Comparison of ENCODE assay signal across 8 mouse cellular contexts in genomic region chr2:30440211-30440700, GRCm38 (mm10). TPM values are rescaled to one million over a fixed set of nuclear protein-coding genes. Genes with fewer than 3 reads are reported as not detected.
A peak's percentile ranks its signal among the peaks of the same experiment; 100 is the strongest.
DNase-seq lines count a peak whose midpoint lies in the region; ATAC-seq lines count a peak whose summit lies in the region.

No protein-coding gene starts in this region.

- H3K4me3 ChIP-seq in embryonic facial prominence, embryonic 15.5 days (replicated peaks), result no peak overlapping the region
- no peak overlapping the region for H3K4me3 ChIP-seq in intestine, embryonic 16.5 days (ENCODE audit: low read length)
- H3K4me3 ChIP-seq in midbrain, embryonic 14.5 days (replicated peaks; ENCODE audit: low read depth, low read length), result no peak overlapping the region

- peak; percentile 45 to 49 for DNase-seq in heart, adult 18-20 months
- no peak for DNase-seq in heart, adult 8-10 months (ENCODE audit: low spot score)
- no peak for DNase-seq in midbrain, embryonic 14.5 days
- DNase-seq in gastrocnemius, postnatal 36 days, result no peak
- DNase-seq in thymus, postnatal 4 days, result no peak
- no peak for DNase-seq in spleen, adult 18-20 months

- peaks cover 40% of the 10 kb centered on the region for H3K36me3 ChIP-seq in embryonic facial prominence, embryonic 15.5 days
- H3K36me3 ChIP-seq in intestine, embryonic 16.5 days (ENCODE audit: control insufficient read depth, insufficient read depth, low read length), result no peaks in the 10 kb centered on the region; the same call in 1 of the 2 replicates
- H3K36me3 ChIP-seq in midbrain, embryonic 14.5 days (ENCODE audit: control insufficient read depth, insufficient read depth, low read length), result peaks cover 58% of the 10 kb centered on the region

- H3K4me1 ChIP-seq in embryonic facial prominence, embryonic 15.5 days, result peaks cover 59% of the 10 kb centered on the region
- peaks cover 53% of the 10 kb centered on the region for H3K4me1 ChIP-seq in intestine, embryonic 16.5 days (ENCODE audit: control insufficient read depth, insufficient read depth, low read length)
- peaks cover 30% of the 10 kb centered on the region for H3K4me1 ChIP-seq in midbrain, embryonic 14.5 days (ENCODE audit: control insufficient read depth, insufficient read depth, low read length)

- 13% methylated on average over 3 of the region's 3 CpGs for WGBS in embryonic facial prominence, embryonic 15.5 days
- 27% methylated on average over 3 of the region's 3 CpGs for WGBS in intestine, embryonic 16.5 days
- 68% methylated on average over 3 of the region's 3 CpGs for WGBS in midbrain, embryonic 14.5 days

- intact Hi-C loops in gastrocnemius, postnatal 36 days (cut with DNase I), result loop anchor here (2.0 to 5.0 kb wide), 2 partner anchors 33 to 272 kb away; no protein-coding TSS in a partner anchor

- H3K9me3 ChIP-seq in embryonic facial prominence, embryonic 15.5 days (replicated peaks), result no peaks in the 10 kb centered on the region
- no peaks in the 10 kb centered on the region for H3K9me3 ChIP-seq in intestine, embryonic 16.5 days (ENCODE audit: control insufficient read depth, low read length)
- H3K9me3 ChIP-seq in midbrain, embryonic 14.5 days (ENCODE audit: control insufficient read depth, low read length), result no peaks in the 10 kb centered on the region

- ATAC-seq in embryonic facial prominence, embryonic 15.5 days (ENCODE audit: insufficient number of reproducible peaks, low FRiP score, low TSS enrichment, low read depth), result no peak
- no peak for ATAC-seq in intestine, embryonic 16.5 days
- ATAC-seq in midbrain, embryonic 14.5 days (ENCODE audit: low FRiP score, low TSS enrichment), result no peak

- peak overlapping the region; percentile 100 for H3K27ac ChIP-seq in embryonic facial prominence, embryonic 15.5 days (replicated peaks)
- H3K27ac ChIP-seq in intestine, embryonic 16.5 days (ENCODE audit: low read length), result peak overlapping the region; percentile 100
- peak overlapping the region; percentile 87 for H3K27ac ChIP-seq in midbrain, embryonic 14.5 days (replicated peaks; ENCODE audit: low read depth, low read length)

- no peaks in the 10 kb centered on the region for H3K27me3 ChIP-seq in embryonic facial prominence, embryonic 15.5 days
- H3K27me3 ChIP-seq in intestine, embryonic 16.5 days (replicated peaks; ENCODE audit: control insufficient read depth, insufficient read depth, low read length), result no peaks in the 10 kb centered on the region
- no peaks in the 10 kb centered on the region for H3K27me3 ChIP-seq in midbrain, embryonic 14.5 days (ENCODE audit: control insufficient read depth, insufficient read depth, low read length)

- peak overlapping the region; percentile 31 for H3K9ac ChIP-seq in embryonic facial prominence, embryonic 15.5 days
- H3K9ac ChIP-seq in intestine, embryonic 16.5 days (ENCODE audit: low read depth, low read length), result peak overlapping the region; percentile 67
- 0 out of 2 replicates have a peak overlapping the region, but pooled peaks have one; percentile 7 for H3K9ac ChIP-seq in midbrain, embryonic 14.5 days (replicated peaks; ENCODE audit: low read length)

- H3K4me2 ChIP-seq in embryonic facial prominence, embryonic 15.5 days (replicated peaks), result peak overlapping the region; percentile 53; the same call in 1 of the 2 replicates
- H3K4me2 ChIP-seq in intestine, embryonic 16.5 days (ENCODE audit: low read depth, low read length), result no peak overlapping the region
- H3K4me2 ChIP-seq in midbrain, embryonic 14.5 days (ENCODE audit: low read length), result no peak overlapping the region

RNA-seq across cellular contexts. Expression of gene Ptpa, which starts 24.4 kb away (rescaled TPM):
- total RNA-seq in heart, adult 18-20 months (2021), result 10 to 100 TPM; 81.6 to 96.7 TPM
- total RNA-seq in heart, adult 8-10 months (2022), result 100 to 1,000 TPM in 1 of 4 experiments, 10 to 100 TPM in 3; 74.6 to 100 (median 83.0) TPM
- 146 and 154 TPM in 2 replicates for polyA plus RNA-seq in embryonic facial prominence, embryonic 15.5 days (2015; fragmentation: Nextera tagmentation; extraction: Ambion mirVana)
- polyA plus RNA-seq in intestine, embryonic 16.5 days (2015; fragmentation: Nextera tagmentation; extraction: Ambion mirVana), result 120 and 132 TPM in 2 replicates
- polyA plus RNA-seq in midbrain, embryonic 14.5 days (2014; fragmentation: Nextera tagmentation; extraction: Ambion mirVana), result 86.7 and 115 TPM in 2 replicates
- 10 to 100 TPM; 55.1 to 58.9 TPM for total RNA-seq in gastrocnemius, postnatal 36 days (2021)

RNA-seq across cellular contexts. Expression of gene Crat, which starts 24.6 kb away (rescaled TPM):
- 100 to 1,000 TPM; 507 to 509 TPM for total RNA-seq in heart, adult 18-20 months (2021)
- 100 to 1,000 TPM; 490 to 636 (median 559) TPM for total RNA-seq in heart, adult 8-10 months (2022)
- polyA plus RNA-seq in embryonic facial prominence, embryonic 15.5 days (2015; fragmentation: Nextera tagmentation; extraction: Ambion mirVana), result 29.4 and 32.1 TPM in 2 replicates
- 25.9 and 29.4 TPM in 2 replicates for polyA plus RNA-seq in intestine, embryonic 16.5 days (2015; fragmentation: Nextera tagmentation; extraction: Ambion mirVana)
- polyA plus RNA-seq in midbrain, embryonic 14.5 days (2014; fragmentation: Nextera tagmentation; extraction: Ambion mirVana), result 22.2 and 24.0 TPM in 2 replicates
- total RNA-seq in gastrocnemius, postnatal 36 days (2021), result 100 to 1,000 TPM; 356 to 381 TPM

RNA-seq across cellular contexts. Expression of gene Ier5l, which starts 33.8 kb away (rescaled TPM):
- 1 to 10 TPM; 2.6 to 3.2 TPM for total RNA-seq in heart, adult 18-20 months (2021)
- 1 to 10 TPM; 2.4 to 5.0 (median 4.3) TPM for total RNA-seq in heart, adult 8-10 months (2022)
- 2.2 and 3.0 TPM in 2 replicates for polyA plus RNA-seq in embryonic facial prominence, embryonic 15.5 days (2015; fragmentation: Nextera tagmentation; extraction: Ambion mirVana)
- 0.61 and 0.75 TPM in 2 replicates for polyA plus RNA-seq in intestine, embryonic 16.5 days (2015; fragmentation: Nextera tagmentation; extraction: Ambion mirVana)
- 3.7 and 4.3 TPM in 2 replicates for polyA plus RNA-seq in midbrain, embryonic 14.5 days (2014; fragmentation: Nextera tagmentation; extraction: Ambion mirVana)
- total RNA-seq in gastrocnemius, postnatal 36 days (2021), result 1 to 10 TPM; 1.7 TPM

RNA-seq across cellular contexts. Expression of gene Dolpp1, which starts 48.2 kb away (rescaled TPM):
- 1 to 10 TPM; 6.4 to 7.8 TPM for total RNA-seq in heart, adult 18-20 months (2021)
- 1 to 10 TPM; 5.7 to 9.8 (median 7.9) TPM for total RNA-seq in heart, adult 8-10 months (2022)
- 34.6 and 34.7 TPM in 2 replicates for polyA plus RNA-seq in embryonic facial prominence, embryonic 15.5 days (2015; fragmentation: Nextera tagmentation; extraction: Ambion mirVana)
- 59.4 and 63.3 TPM in 2 replicates for polyA plus RNA-seq in intestine, embryonic 16.5 days (2015; fragmentation: Nextera tagmentation; extraction: Ambion mirVana)
- 56.3 and 57.2 TPM in 2 replicates for polyA plus RNA-seq in midbrain, embryonic 14.5 days (2014; fragmentation: Nextera tagmentation; extraction: Ambion mirVana)
- 1 to 10 TPM; 5.5 to 6.7 TPM for total RNA-seq in gastrocnemius, postnatal 36 days (2021)

Comparison
In these comparisons a context has a peak if more than half of its experiments do, and no peak if none do; other contexts are left out.
1. DNase-seq: peak in heart, adult 18-20 months (2 of 2); none in heart, adult 8-10 months (single experiment), midbrain, embryonic 14.5 days (single experiment), gastrocnemius, postnatal 36 days (0 of 2), thymus, postnatal 4 days (single experiment) and spleen, adult 18-20 months (0 of 2).
2. H3K9ac ChIP-seq: peak in every context shown above with its lines; median percentile 67 in intestine, embryonic 16.5 days; 31 in embryonic facial prominence, embryonic 15.5 days; 7 in midbrain, embryonic 14.5 days.
3. Peak in every context shown above with its lines, with median percentiles within 50 percentile points of each other: H3K27ac ChIP-seq.